ENCODE assay signal across 30 mouse cellular contexts in the genomic region with DNA sequence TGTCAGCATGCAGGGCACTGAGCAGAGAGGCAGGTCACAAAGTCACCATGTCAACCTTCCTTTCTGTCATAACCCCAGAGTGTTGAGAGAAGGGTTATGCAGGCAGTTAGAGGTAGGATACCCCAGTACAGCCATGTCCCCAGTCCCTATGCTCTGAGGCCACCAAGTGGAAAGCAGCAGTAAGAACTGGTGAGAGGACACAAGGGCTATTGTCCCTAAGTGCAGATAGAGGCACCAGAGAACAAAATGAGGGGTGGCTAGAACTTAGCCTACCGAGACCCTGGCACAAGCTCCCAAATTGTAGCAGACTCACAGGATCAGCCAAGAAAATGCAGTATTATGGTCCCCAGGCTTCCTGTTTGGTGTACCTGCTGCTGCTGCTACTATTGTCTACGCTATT. TPM values are rescaled to one million over a fixed set of nuclear protein-coding genes. Genes with fewer than 3 reads are reported as not detected.
A peak's percentile ranks its signal among the peaks of the same experiment; 100 is the strongest.
DNase-seq lines count a peak whose midpoint lies in the region; TF ChIP-seq lines count a peak whose summit lies in the region.
"Had no signal": no experiment of that assay in that cellular context is flagged by ENCODE, and none has a peak within 500 bp of the region (broad histone marks: within the 10 kb centered on the region; RNA-seq: fewer than 3 reads in every experiment).

No protein-coding gene starts in this region.

- peak; percentile 12 for TF ChIP-seq CTCF in left cerebral cortex, adult 2 months (IDR thresholded peaks at IDR 0.05)
- no peak for TF ChIP-seq CTCF in testis, adult 2 months (IDR thresholded peaks at IDR 0.05; ENCODE audit: control insufficient read depth, insufficient read depth, insufficient replicate concordance, low read depth, low read length)

- H3K4me3 ChIP-seq in left cerebral cortex, adult 2 months, result no peak overlapping the region
- H3K4me3 ChIP-seq in testis, adult 2 months (ENCODE audit: control insufficient read depth, low read depth, low read length), result peak overlapping the region; percentile 80
- H3K4me3 ChIP-seq: embryonic facial prominence, embryonic 12.5 days; embryonic facial prominence, embryonic 15.5 days; heart, embryonic 13.5 days; hindbrain, embryonic 12.5 days; hindbrain, embryonic 15.5 days had no signal

- intact Hi-C loops in left cerebral cortex, adult 2 months (cut with DNase I), result no loop called here
- intact Hi-C loops in left cerebral cortex, postnatal 36 days (cut with DNase I), result no loop called here
- intact Hi-C loops in left cerebral cortex, postnatal 14 days (cut with DNase I), result no loop called here

- no peaks in the 10 kb centered on the region for H3K27me3 ChIP-seq in testis, adult 2 months (ENCODE audit: control insufficient read depth, insufficient read depth, low read length)
- H3K27me3 ChIP-seq: embryonic facial prominence, embryonic 12.5 days; embryonic facial prominence, embryonic 15.5 days; heart, embryonic 13.5 days; hindbrain, embryonic 12.5 days; hindbrain, embryonic 15.5 days had no signal

- no peaks in the 10 kb centered on the region for H3K36me3 ChIP-seq in testis, adult 2 months (ENCODE audit: control insufficient read depth, insufficient read depth, low read length)
- H3K36me3 ChIP-seq: embryonic facial prominence, embryonic 12.5 days; embryonic facial prominence, embryonic 15.5 days; heart, embryonic 13.5 days; hindbrain, embryonic 12.5 days; hindbrain, embryonic 15.5 days had no signal

- no peak for DNase-seq in left cerebral cortex, adult 2 months (ENCODE audit: extremely low spot score in 1 of 2, low spot score in 2 of 2)
- no peak for DNase-seq in left cerebral cortex, postnatal 36 days (ENCODE audit: low spot score in 2 of 2)
- no peak for DNase-seq in testis, postnatal 14 days (ENCODE audit: low spot score)
- peak; percentile 17 for DNase-seq in testis, postnatal 10 days (ENCODE audit: low spot score)
- no peak for DNase-seq in left cerebral cortex, postnatal 14 days (ENCODE audit: low spot score in 2 of 2)
- DNase-seq: adrenal gland, adult 8-10 months; adrenal gland, postnatal 25 days; cerebellum, adult 18-20 months; cerebellum, adult 9-10 months; cerebellum, postnatal 14 days; forebrain, postnatal 0 days; gastrocnemius, postnatal 25 days; heart, adult 18-20 months had no signal

- H3K27ac ChIP-seq in left cerebral cortex, adult 2 months, result no peak overlapping the region
- no peak overlapping the region for H3K27ac ChIP-seq in testis, adult 2 months (ENCODE audit: control insufficient read depth, insufficient read depth, low read depth, low read length)
- H3K27ac ChIP-seq: embryonic facial prominence, embryonic 12.5 days; embryonic facial prominence, embryonic 15.5 days; heart, embryonic 13.5 days; hindbrain, embryonic 12.5 days; hindbrain, embryonic 15.5 days had no signal

- no peak; the same call in 1 of the 2 replicates for TF ChIP-seq POLR2A in testis, adult 2 months (IDR thresholded peaks at IDR 0.05; ENCODE audit: control insufficient read depth, low read depth, low read length)

- no peaks in the 10 kb centered on the region for H3K4me1 ChIP-seq in testis, adult 2 months (ENCODE audit: control insufficient read depth, insufficient read depth, low read length)
- H3K4me1 ChIP-seq: embryonic facial prominence, embryonic 12.5 days; embryonic facial prominence, embryonic 15.5 days; heart, embryonic 13.5 days; hindbrain, embryonic 12.5 days; hindbrain, embryonic 15.5 days had no signal

RNA-seq across cellular contexts. Expression of gene Gm5460, which starts 0.4 kb away (rescaled TPM):
- total RNA-seq in left cerebral cortex, adult 2 months (2021), result not detected
- total RNA-seq in left cerebral cortex, postnatal 36 days (2021), result not detected
- polyA plus RNA-seq in testis, adult 2 months (2012; rRNA removed), result 47.9 and 48.5 TPM in 2 replicates
- not detected for total RNA-seq in left cerebral cortex, postnatal 14 days (2021)
- total RNA-seq: adrenal gland, postnatal 25 days; forebrain, postnatal 0 days; gastrocnemius, adult 8-10 months; gastrocnemius, postnatal 25 days; heart, adult 18-20 months; heart, postnatal 25 days; hematopoietic stem cell, adult 5-6 weeks; MEL had no signal
- polyA plus RNA-seq: activated CD4-positive, CD25-positive, alpha-beta regulatory T cell, adult 4 months; C2C12; CD4-positive, CD25-positive, alpha-beta regulatory T cell, adult 4 months; embryonic facial prominence, embryonic 12.5 days; embryonic facial prominence, embryonic 15.5 days; forebrain, embryonic 11.5 days; forebrain, embryonic 14.5 days; forebrain, postnatal 0 days; heart, embryonic 16.5 days; hindbrain, embryonic 12.5 days; hindbrain, embryonic 15.5 days had no signal

RNA-seq across cellular contexts. Expression of gene Gm30083, which starts 2.0 kb away (rescaled TPM):
- total RNA-seq in left cerebral cortex, adult 2 months (2021), result not detected
- not detected for total RNA-seq in left cerebral cortex, postnatal 36 days (2021)
- 27.0 and 30.6 TPM in 2 replicates for polyA plus RNA-seq in testis, adult 2 months (2012; rRNA removed)
- not detected for total RNA-seq in left cerebral cortex, postnatal 14 days (2021)
- total RNA-seq: adrenal gland, adult 8-10 months; adrenal gland, postnatal 25 days; forebrain, postnatal 0 days; gastrocnemius, adult 8-10 months; gastrocnemius, postnatal 25 days; heart, adult 18-20 months; heart, postnatal 25 days; hematopoietic stem cell, adult 5-6 weeks; MEL had no signal
- polyA plus RNA-seq: activated CD4-positive, CD25-positive, alpha-beta regulatory T cell, adult 4 months; C2C12; CD4-positive, CD25-positive, alpha-beta regulatory T cell, adult 4 months; embryonic facial prominence, embryonic 12.5 days; embryonic facial prominence, embryonic 15.5 days; forebrain, embryonic 11.5 days; forebrain, embryonic 14.5 days; forebrain, postnatal 0 days; gonadal fat pad, adult 2 months; heart, embryonic 13.5 days; heart, embryonic 16.5 days; hindbrain, embryonic 12.5 days; hindbrain, embryonic 15.5 days had no signal

RNA-seq across cellular contexts. Expression of gene Antxrl, which starts 35.6 kb away (rescaled TPM):
- total RNA-seq in left cerebral cortex, adult 2 months (2021), result not detected
- not detected for total RNA-seq in left cerebral cortex, postnatal 36 days (2021)
- polyA plus RNA-seq in testis, adult 2 months (2012; rRNA removed), result 194 and 204 TPM in 2 replicates
- total RNA-seq in left cerebral cortex, postnatal 14 days (2021), result not detected
- total RNA-seq: adrenal gland, adult 8-10 months; adrenal gland, postnatal 25 days; forebrain, postnatal 0 days; gastrocnemius, adult 8-10 months; gastrocnemius, postnatal 25 days; heart, adult 18-20 months; heart, postnatal 25 days; hematopoietic stem cell, adult 5-6 weeks; MEL had no signal
- polyA plus RNA-seq: activated CD4-positive, CD25-positive, alpha-beta regulatory T cell, adult 4 months; CD4-positive, CD25-positive, alpha-beta regulatory T cell, adult 4 months; embryonic facial prominence, embryonic 12.5 days; embryonic facial prominence, embryonic 15.5 days; forebrain, embryonic 11.5 days; forebrain, embryonic 14.5 days; forebrain, postnatal 0 days; heart, embryonic 13.5 days; heart, embryonic 16.5 days; hindbrain, embryonic 12.5 days; hindbrain, embryonic 15.5 days had no signal

RNA-seq across cellular contexts. Expression of gene Zfp488, which starts 38.4 kb away (rescaled TPM):
- total RNA-seq in left cerebral cortex, adult 2 months (2021), result 1 to 10 TPM; 2.9 to 3.8 TPM
- 1 to 10 TPM; 3.7 to 4.0 TPM for total RNA-seq in left cerebral cortex, postnatal 36 days (2021)
- 0.46 and 0.55 TPM in 2 replicates for polyA plus RNA-seq in testis, adult 2 months (2012; rRNA removed)
- 1 to 10 TPM; 4.8 to 5.9 TPM for total RNA-seq in left cerebral cortex, postnatal 14 days (2021)
- total RNA-seq: gastrocnemius, postnatal 25 days; heart, postnatal 25 days; hematopoietic stem cell, adult 5-6 weeks; MEL had no signal
- polyA plus RNA-seq: activated CD4-positive, CD25-positive, alpha-beta regulatory T cell, adult 4 months; C2C12; CD4-positive, CD25-positive, alpha-beta regulatory T cell, adult 4 months; heart, embryonic 16.5 days had no signal
